Mouse (Mus musculus): ENCODE data around the gene Nat9. TPM values are rescaled to one million over a fixed set of nuclear protein-coding genes. Genes with fewer than 3 reads are reported as not detected.

The Nat9 gene
- polyA plus RNA-seq, 1 experiment from 2014 or later = 28.0 TPM

DNA sequence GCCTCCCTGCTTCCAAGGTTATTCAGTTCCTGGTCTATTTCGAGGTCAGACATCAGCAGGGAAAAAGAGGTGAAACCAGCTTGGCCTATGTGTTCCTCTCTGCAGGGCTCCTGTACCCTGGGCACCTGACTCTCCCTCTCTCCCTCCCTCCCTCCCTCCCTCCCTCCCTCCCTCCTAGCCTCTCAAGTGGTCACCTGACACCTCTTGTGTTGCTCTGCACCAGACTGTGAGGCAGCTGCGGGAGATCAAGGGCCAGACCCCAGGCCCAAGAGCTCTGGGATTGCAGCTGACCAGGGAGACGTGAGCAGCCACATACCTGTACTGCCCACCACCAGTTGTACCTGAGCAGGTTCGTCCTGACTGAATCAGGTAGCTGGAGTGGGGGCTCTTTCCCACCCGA, 27.5 kb upstream of the Nat9 start:
- POLR2A ChIA-PET = interaction anchor here (0.5 to 1.3 kb wide), 3 partner anchors 12 to 61 kb away, joined by 3 to 4 read pairs (median 4); partner anchors contain the start of gene Fdxr
- no peak for DNase-seq (ENCODE audit: low read depth, low spot score)
- in situ Hi-C loops (cut with MboI; ENCODE audit: low pct_unique_long_range_greater_than_20kb) = no loop called here
- ATAC-seq = no peak
- no peaks in the 10 kb centered on the region for H3K27me3 ChIP-seq
- no peak for TF ChIP-seq CTCF (IDR thresholded peaks at IDR 0.05)
- CTCF ChIA-PET = interaction anchor here (1.1 to 2.3 kb wide), 2 partner anchors 13 to 56 kb away, joined by 3 to 7 read pairs; no protein-coding TSS in a partner anchor

DNA sequence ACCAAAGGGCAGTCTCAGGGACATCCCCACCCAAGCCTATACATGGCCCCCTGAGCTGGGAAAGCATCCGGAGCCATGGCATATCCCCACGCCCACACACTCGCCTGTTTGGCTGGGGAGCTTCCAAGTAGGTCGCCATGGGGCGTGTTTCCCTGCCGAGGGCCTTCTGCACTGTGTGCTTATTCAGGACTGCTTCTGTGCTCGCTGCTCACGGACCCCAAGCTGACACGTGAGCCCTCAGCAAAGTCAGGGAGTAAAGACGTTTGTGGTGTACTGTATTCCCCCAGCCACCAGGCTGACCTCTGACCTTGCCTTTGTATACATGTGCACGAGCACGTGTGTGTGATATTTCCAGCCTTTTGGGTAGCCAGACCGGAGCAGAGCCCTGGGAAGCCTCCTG, 24.5 kb upstream of the Nat9 start:
- ChIA-PET CTCF (interaction anchor here (0.8 to 1.2 kb wide), 2 partner anchors 10 to 65 kb away, joined by 3 to 4 read pairs; partner anchors contain the start of gene Fdxr), POLR2A (no interaction called here)
- DNase-seq (ENCODE audit: low read depth, low spot score) (no peak), ATAC-seq (no peak)
- no peaks in the 10 kb centered on the region for H3K27me3 ChIP-seq
- TF ChIP-seq CTCF (IDR thresholded peaks at IDR 0.05) = no peak
- in situ Hi-C loops (cut with MboI; ENCODE audit: low pct_unique_long_range_greater_than_20kb) = no loop called here

DNA sequence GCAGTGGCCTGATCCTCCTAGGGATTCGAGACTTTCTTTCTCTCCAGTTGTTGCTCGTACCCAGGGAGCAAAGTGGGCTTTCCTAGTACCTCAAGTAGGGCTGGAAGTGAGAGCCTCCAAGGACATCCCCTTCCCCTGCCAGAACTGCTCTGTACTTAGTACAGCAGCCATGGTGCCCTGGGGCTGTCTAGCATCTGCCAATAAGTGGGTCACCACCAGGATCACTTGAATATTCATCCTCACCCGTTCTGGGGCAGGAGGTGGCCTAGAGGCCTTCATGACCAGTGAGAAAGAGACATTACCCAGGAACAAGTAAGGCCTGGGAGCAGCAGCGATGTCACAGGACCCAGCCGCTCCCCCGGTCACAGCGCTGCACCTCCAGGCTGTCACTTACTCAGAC, 22.3 kb upstream of the Nat9 start:
- POLR2A ChIA-PET = interaction anchor here (0.5 kb wide), 1 partner anchor 46 kb away, joined by 4 read pairs; no protein-coding TSS in a partner anchor
- in situ Hi-C loops (cut with MboI; ENCODE audit: low pct_unique_long_range_greater_than_20kb) = no loop called here
- TF ChIP-seq CTCF (IDR thresholded peaks at IDR 0.05) = no peak
- H3K27me3 ChIP-seq = no peaks in the 10 kb centered on the region
- ATAC-seq = no peak
- CTCF ChIA-PET = no interaction called here
- DNase-seq (ENCODE audit: low read depth, low spot score) = no peak

DNA sequence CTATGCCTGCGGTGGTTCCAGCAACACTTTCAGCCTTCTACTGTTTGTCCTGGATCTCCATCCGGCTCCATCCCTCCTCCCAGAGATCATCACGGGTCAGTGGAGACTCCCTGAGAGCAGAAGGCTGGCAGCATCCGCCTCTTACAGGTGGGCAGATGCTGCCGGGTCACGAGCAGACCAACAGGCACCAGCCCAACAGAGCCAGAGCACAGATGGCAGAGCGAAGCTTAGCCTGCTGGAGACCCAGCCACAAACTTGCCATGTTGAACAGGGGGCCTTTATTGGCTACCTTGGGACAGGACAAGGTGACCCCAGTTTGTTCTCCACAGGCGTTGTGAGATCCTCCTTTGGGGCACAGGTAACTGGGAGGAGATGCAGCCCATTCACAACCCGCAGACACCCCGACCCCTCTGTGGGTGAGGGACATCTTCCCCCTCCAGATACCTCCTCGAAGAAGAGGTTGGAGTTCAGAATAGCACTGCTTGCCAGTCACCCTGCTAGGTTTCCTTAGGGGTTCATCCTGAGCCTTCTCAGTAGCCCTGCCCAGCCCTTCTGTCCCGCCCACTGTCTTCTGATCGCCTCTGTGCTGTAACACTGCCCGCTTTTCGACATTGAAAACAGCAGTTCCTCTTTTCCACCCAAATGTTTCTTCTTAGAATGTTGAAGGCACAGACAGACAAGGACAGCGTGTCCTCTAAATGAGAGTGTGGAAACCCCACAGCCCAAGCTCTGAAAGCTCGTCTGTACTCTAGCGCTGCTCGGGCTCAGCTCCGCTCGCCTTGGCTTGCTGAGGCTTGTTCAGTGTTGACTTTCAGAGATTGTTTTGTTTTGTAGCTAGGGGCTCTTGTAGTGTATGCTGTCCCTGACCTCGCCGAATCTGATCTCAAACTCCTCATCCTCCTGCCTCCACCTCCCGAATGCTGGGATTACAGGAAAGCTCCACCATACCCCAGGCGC, 21.4 kb upstream of the Nat9 start:
- no peaks in the 10 kb centered on the region for H3K27me3 ChIP-seq
- no peak for DNase-seq (ENCODE audit: low read depth, low spot score)
- CTCF ChIA-PET = no interaction called here
- no peak for TF ChIP-seq CTCF (IDR thresholded peaks at IDR 0.05)
- in situ Hi-C loops (cut with MboI; ENCODE audit: low pct_unique_long_range_greater_than_20kb) = no loop called here
- POLR2A ChIA-PET = interaction anchor here (0.5 kb wide), 1 partner anchor 45 kb away, joined by 4 read pairs; no protein-coding TSS in a partner anchor
- ATAC-seq = no peak

DNA sequence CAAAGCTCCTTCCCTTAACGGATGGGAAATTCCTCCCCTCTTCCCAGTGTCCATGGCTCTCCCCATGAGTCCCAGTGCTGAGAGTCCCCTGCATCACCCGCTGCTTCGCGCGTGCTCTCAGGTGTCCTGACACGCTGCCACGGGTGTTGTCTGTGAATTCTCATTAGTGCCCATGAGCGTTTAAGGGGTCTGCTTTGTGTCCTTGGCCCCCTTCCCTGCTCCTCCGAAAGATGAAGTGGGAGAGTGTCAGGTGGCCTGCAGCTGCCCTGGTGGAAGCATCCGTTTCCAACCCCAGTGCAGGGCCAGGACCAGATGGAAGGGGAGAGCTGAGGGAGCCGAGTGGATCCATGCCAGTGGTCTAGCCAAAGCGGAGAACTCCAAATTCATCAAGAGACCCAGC, 20.5 kb upstream of the Nat9 start:
- DNase-seq (ENCODE audit: low read depth, low spot score) = no peak
- in situ Hi-C loops (cut with MboI; ENCODE audit: low pct_unique_long_range_greater_than_20kb) = no loop called here
- CTCF ChIA-PET = no interaction called here
- TF ChIP-seq CTCF (IDR thresholded peaks at IDR 0.05) = no peak
- H3K27me3 ChIP-seq = no peaks in the 10 kb centered on the region
- no peak for ATAC-seq
- POLR2A ChIA-PET = no interaction called here

DNA sequence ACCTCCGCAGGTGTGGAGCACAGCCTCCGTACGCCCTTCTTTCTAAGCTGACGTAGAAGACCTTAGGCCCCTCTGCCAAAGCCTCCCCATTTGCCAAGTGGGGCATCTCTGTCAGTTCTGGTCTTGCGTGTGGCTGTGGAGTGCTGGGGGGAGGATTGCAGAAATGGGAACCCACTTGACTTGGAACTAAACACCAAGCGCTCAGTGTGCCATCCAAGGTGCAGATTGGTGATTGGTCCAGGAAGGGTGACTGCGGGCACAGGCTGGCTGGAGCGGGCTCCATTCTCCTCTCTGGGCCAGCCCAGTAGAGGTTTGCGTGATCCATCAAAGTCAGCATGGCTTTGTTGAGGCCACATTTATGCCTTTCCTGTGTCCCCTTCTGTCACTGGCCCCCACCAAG, 15.1 kb upstream of the Nat9 start:
- ATAC-seq = no peak
- POLR2A ChIA-PET = interaction anchor here (1.0 kb wide), 1 partner anchor 65 kb away, joined by 3 read pairs; no protein-coding TSS in a partner anchor
- in situ Hi-C loops (cut with MboI; ENCODE audit: low pct_unique_long_range_greater_than_20kb) = loop anchor here (5.0 kb wide), 1 partner anchor 70 kb away; no protein-coding TSS in a partner anchor

DNA sequence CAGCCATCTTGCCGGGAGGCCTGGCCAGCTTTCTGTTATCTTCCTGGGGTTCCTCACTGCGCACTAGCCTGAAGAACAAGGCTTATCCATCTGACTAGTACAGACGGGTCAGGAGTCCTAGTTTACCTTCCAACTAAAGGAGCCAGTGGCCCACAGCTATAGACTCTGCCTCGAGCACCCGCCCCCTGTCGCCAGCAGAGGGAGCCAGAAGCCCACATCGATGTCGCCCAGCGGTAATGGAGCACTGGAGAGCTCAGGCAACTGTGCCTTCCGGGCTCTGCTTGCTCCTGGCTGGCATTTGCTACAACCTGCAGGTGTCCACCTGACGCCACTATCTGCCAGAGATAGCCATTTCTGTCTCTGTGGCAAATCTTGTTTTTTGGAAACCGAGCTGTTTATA, 14.7 kb upstream of the Nat9 start:
- DNase-seq (ENCODE audit: low read depth, low spot score) = no peak
- POLR2A ChIA-PET = interaction anchor here (1.0 kb wide), 1 partner anchor 66 kb away, joined by 3 read pairs; no protein-coding TSS in a partner anchor
- CTCF ChIA-PET = interaction anchor here (1.0 to 2.7 kb wide), 14 partner anchors 10 to 84 kb away, joined by 3 to 23 read pairs (median 4); partner anchors contain the start of genes Fdxr and Grin2c
- peak; percentile 63 for ATAC-seq
- in situ Hi-C loops (cut with MboI; ENCODE audit: low pct_unique_long_range_greater_than_20kb) = loop anchor here (5.0 kb wide), 1 partner anchor 70 kb away; no protein-coding TSS in a partner anchor
- no peaks in the 10 kb centered on the region for H3K27me3 ChIP-seq
- no peak for TF ChIP-seq CTCF (IDR thresholded peaks at IDR 0.05)

More for the DNA sequence above, 15.1 kb upstream of the Nat9 start:
- TF ChIP-seq CTCF (IDR thresholded peaks at IDR 0.05) = no peak
- no peak for DNase-seq (ENCODE audit: low read depth, low spot score)
- CTCF ChIA-PET = interaction anchor here (1.0 to 2.7 kb wide), 14 partner anchors 9 to 84 kb away, joined by 3 to 23 read pairs (median 4); partner anchors contain the start of genes Fdxr and Grin2c
- no peaks in the 10 kb centered on the region for H3K27me3 ChIP-seq

DNA sequence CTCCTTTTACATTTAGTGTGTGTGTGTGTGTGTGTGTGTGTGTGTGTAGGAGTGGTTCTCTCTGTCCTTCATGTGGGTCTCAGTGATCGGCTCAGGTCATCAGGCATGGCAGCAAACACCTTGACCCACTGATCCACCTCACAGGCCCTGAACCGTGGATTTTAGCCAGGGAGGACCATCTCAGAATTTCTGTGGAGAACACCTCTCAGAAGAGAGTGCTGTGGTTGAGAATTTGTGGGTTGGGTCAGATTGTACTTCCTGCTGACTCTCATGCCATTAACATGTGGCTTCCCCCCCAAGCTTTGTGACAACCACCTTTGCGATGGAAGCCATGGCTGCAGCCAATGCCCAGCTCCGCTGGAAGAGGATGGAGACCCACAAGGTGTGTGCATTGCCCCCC, 12.9 kb upstream of the Nat9 start:
- H3K27me3 ChIP-seq = no peaks in the 10 kb centered on the region
- ChIA-PET CTCF (interaction anchor here (2.7 kb wide), 1 partner anchor 75 kb away, joined by 23 read pairs; the partner anchor contains the start of gene Fdxr), POLR2A (no interaction called here)
- no peak for ATAC-seq
- no peak for TF ChIP-seq CTCF (IDR thresholded peaks at IDR 0.05)
- in situ Hi-C loops (cut with MboI; ENCODE audit: low pct_unique_long_range_greater_than_20kb) = loop anchor here (5.0 kb wide), 1 partner anchor 72 kb away; no protein-coding TSS in a partner anchor
- no peak for DNase-seq (ENCODE audit: low read depth, low spot score)

DNA sequence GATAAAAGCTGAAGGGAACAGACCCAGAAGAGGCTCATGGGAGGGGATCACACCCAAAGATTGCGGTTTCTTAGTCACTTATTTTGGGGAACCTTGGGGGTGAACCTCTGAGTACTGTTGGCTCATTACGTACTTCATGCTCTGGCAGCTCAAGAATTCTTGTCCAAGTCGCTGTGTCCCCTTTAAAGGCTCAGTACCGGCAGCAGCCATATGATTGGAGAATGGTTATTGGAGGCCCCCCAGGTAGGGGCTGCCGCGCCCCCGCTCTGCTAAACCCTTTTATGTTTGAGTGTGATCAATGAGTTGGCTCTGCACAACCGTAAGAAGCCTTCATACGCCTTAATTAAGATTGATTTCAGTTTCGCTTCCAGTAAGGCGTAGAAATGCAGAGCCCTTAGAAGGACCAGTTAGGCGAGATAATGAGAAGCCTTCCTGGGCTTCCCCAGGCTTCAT, 11.3 kb upstream of the Nat9 start:
- in situ Hi-C loops (cut with MboI; ENCODE audit: low pct_unique_long_range_greater_than_20kb) = loop anchor here (5.0 kb wide), 1 partner anchor 158 kb away; no protein-coding TSS in a partner anchor
- ChIA-PET POLR2A (no interaction called here), CTCF (interaction anchor here (0.6 to 1.3 kb wide), 2 partner anchors 39 to 72 kb away, joined by 3 to 4 read pairs; no protein-coding TSS in a partner anchor)
- ATAC-seq (no peak), DNase-seq (ENCODE audit: low read depth, low spot score) (no peak)
- no peak for TF ChIP-seq CTCF (IDR thresholded peaks at IDR 0.05)
- H3K27me3 ChIP-seq = no peaks in the 10 kb centered on the region

DNA sequence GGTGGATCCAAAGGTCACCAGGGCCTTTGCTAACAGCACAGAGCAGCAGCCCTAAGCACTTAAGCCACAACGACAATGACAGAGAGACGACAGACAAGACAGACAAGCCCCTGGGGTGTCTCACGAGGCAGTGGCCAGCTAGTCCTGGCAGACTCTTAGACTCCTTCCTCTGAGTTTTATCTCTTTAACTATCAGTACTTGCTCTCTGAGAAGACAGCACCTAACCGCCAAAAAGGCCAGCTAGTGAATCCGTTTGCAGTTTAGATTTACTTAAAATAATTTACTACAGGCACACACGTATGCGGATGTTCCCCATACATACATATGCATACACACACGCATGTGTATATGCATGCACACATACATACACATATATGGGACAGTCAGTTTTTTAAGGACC, 9.9 kb upstream of the Nat9 start:
- POLR2A ChIA-PET = no interaction called here
- no peak for TF ChIP-seq CTCF (IDR thresholded peaks at IDR 0.05)
- ATAC-seq = no peak

More for the DNA sequence above, 9.9 kb upstream of the Nat9 start:
- H3K27me3 ChIP-seq = no peaks in the 10 kb centered on the region
- in situ Hi-C loops (cut with MboI; ENCODE audit: low pct_unique_long_range_greater_than_20kb) = loop anchor here (5.0 kb wide), 1 partner anchor 160 kb away; no protein-coding TSS in a partner anchor
- no peak for DNase-seq (ENCODE audit: low read depth, low spot score)
- CTCF ChIA-PET = interaction anchor here (1.2 kb wide), 1 partner anchor 28 kb away, joined by 3 read pairs; no protein-coding TSS in a partner anchor

Measured in Patski (cell line).